ENCODE assay signal across 8 mouse cellular contexts in genomic region chr3:92106582-92106981, GRCm38 (mm10). TPM values are rescaled to one million over a fixed set of nuclear protein-coding genes. Genes with fewer than 3 reads are reported as not detected.
DNase-seq lines count a peak whose midpoint lies in the region; ATAC-seq and TF ChIP-seq lines count a peak whose summit lies in the region.

No protein-coding gene starts in this region.

- H3K4me3 ChIP-seq in kidney, embryonic 16.5 days (ENCODE audit: low read length) = no peak overlapping the region

- H3K9me3 ChIP-seq in kidney, embryonic 16.5 days (ENCODE audit: low read length) = no peaks in the 10 kb centered on the region

- H3K9ac ChIP-seq in kidney, embryonic 16.5 days (replicated peaks; ENCODE audit: low read length) = no peak overlapping the region

- CTCF ChIA-PET in Patski (lab: Charles Lee) = interaction anchor here (1.0 to 2.0 kb wide), 7 partner anchors 13 to 62 kb away, joined by 3 to 7 read pairs (median 3); no protein-coding TSS in a partner anchor

- ATAC-seq in Patski = peak; percentile 86
- peak; percentile 91; the same call in 1 of the 2 replicates for ATAC-seq in kidney, embryonic 16.5 days (ENCODE audit: low FRiP score, low TSS enrichment)
- ATAC-seq in inflammation-experienced regulatory T-cells, adult 6 months = no peak

- 7% methylated on average over 6 of the region's 6 CpGs for WGBS in kidney, embryonic 16.5 days

- POLR2A ChIA-PET in Patski (lab: Charles Lee) = interaction anchor here (0.6 kb wide), 1 partner anchor 15 kb away, joined by 3 read pairs; no protein-coding TSS in a partner anchor

- no peaks in the 10 kb centered on the region for H3K4me1 ChIP-seq in kidney, embryonic 16.5 days (ENCODE audit: insufficient read depth, low read length)

- in situ Hi-C loops in Patski (cut with MboI; ENCODE audit: low pct_unique_long_range_greater_than_20kb) = loop anchor here (5.0 kb wide), 1 partner anchor 54 kb away; no protein-coding TSS in a partner anchor

- peak; percentile 81 for TF ChIP-seq CTCF in Patski (IDR thresholded peaks at IDR 0.05)

- peak; percentile 3 to 23 for DNase-seq in cerebellum, postnatal 10 days
- no peak for DNase-seq in cerebellum, postnatal 4 days (ENCODE audit: low spot score in 2 of 2)
- no peak for DNase-seq in Patski (ENCODE audit: low read depth, low spot score)
- peak; percentile 7 for DNase-seq in heart, adult 8-10 months (ENCODE audit: low spot score)
- peak; percentile 69 for DNase-seq in mesoderm, embryonic 11.5 days (ENCODE audit: low read depth, low spot score)
- DNase-seq in thymus, postnatal 4 days = no peak

- peaks cover 9% of the 10 kb centered on the region for H3K27me3 ChIP-seq in Patski
- H3K27me3 ChIP-seq in kidney, embryonic 16.5 days (ENCODE audit: insufficient read depth, low read length) = no peaks in the 10 kb centered on the region

- no peak overlapping the region for H3K4me2 ChIP-seq in kidney, embryonic 16.5 days (replicated peaks; ENCODE audit: low read depth, low read length)

- no peak overlapping the region for H3K27ac ChIP-seq in kidney, embryonic 16.5 days (ENCODE audit: low read length)

- no peaks in the 10 kb centered on the region for H3K36me3 ChIP-seq in kidney, embryonic 16.5 days (ENCODE audit: insufficient read depth, low read length)

RNA-seq across cellular contexts. Expression of gene Prr9, which starts 17.2 kb away (rescaled TPM):
- not detected for polyA plus RNA-seq in Patski (2021)
- total RNA-seq in heart, adult 8-10 months (2022) = not detected
- not detected in 2 replicates for polyA plus RNA-seq in kidney, embryonic 16.5 days (2015; fragmentation: Nextera tagmentation; extraction: Ambion mirVana)
- polyA plus RNA-seq in inflammation-experienced regulatory T-cells, adult 6 months (2017; shearing (Covaris generic)) = not detected

RNA-seq across cellular contexts. Expression of gene Lor, which starts 23.6 kb away (rescaled TPM):
- polyA plus RNA-seq in Patski (2021) = not detected
- total RNA-seq in heart, adult 8-10 months (2022) = not detected
- polyA plus RNA-seq in kidney, embryonic 16.5 days (2015; fragmentation: Nextera tagmentation; extraction: Ambion mirVana) = 0.63 and 0.69 TPM in 2 replicates
- polyA plus RNA-seq in inflammation-experienced regulatory T-cells, adult 6 months (2017; shearing (Covaris generic)) = not detected

RNA-seq across cellular contexts. Expression of gene Lelp1, which starts 36.0 kb away (rescaled TPM):
- polyA plus RNA-seq in Patski (2021) = not detected
- not detected for total RNA-seq in heart, adult 8-10 months (2022)
- not detected in 2 replicates for polyA plus RNA-seq in kidney, embryonic 16.5 days (2015; fragmentation: Nextera tagmentation; extraction: Ambion mirVana)
- polyA plus RNA-seq in inflammation-experienced regulatory T-cells, adult 6 months (2017; shearing (Covaris generic)) = not detected

Comparison
In these comparisons a context has a peak if more than half of its experiments do, and no peak if none do; other contexts are left out.
1. DNase-seq: peak in cerebellum, postnatal 10 days (2 of 2), heart, adult 8-10 months (single experiment) and mesoderm, embryonic 11.5 days (single experiment); none in cerebellum, postnatal 4 days (0 of 2), Patski (single experiment) and thymus, postnatal 4 days (single experiment).